Mouse (Mus musculus): ENCODE results near the gene Mef2d. TPM values are rescaled to one million over a fixed set of nuclear protein-coding genes. Genes with fewer than 3 reads are reported as not detected.

Mef2d gene
- polyA plus RNA-seq, 1 experiment, result 54.8 TPM

DNA sequence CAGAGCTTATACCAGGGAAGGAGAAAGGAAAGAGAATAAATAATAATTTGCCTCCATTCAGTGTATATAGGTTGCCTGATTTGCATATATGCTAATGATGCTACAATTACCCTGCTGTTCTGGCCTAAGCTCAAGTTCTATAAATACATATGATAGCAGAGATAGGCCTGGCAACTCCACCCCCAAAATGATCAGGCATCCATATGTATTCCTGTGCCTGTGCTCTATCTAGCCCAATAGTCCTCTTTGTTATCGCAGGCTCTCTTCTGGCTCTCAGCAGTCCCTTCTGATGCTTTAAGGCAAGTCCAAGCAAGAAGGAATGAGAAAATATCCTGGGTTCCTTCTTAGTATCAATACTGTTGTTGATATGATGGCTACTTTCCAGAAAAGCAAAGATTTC lies 62.6 kb downstream of the Mef2d start:
- peak; percentile 95 for DNase-seq (ENCODE audit: low read depth)
- TF ChIP-seq CTCF (IDR thresholded peaks at IDR 0.05; ENCODE audit: borderline replicate concordance, extremely low read depth, insufficient read depth, insufficient read length), result no peak
- no peak for TF ChIP-seq POLR2A (IDR thresholded peaks at IDR 0.05; ENCODE audit: borderline replicate concordance, extremely low read depth, insufficient read depth, insufficient read length, poor library complexity, severe bottlenecking)

GRCm38 (mm10) chr3:88205176-88205562 lies 63.0 kb downstream of the Mef2d start:
- TF ChIP-seq CTCF (IDR thresholded peaks at IDR 0.05; ENCODE audit: borderline replicate concordance, extremely low read depth, insufficient read depth, insufficient read length) (no peak), POLR2A (IDR thresholded peaks at IDR 0.05; ENCODE audit: borderline replicate concordance, extremely low read depth, insufficient read depth, insufficient read length, poor library complexity, severe bottlenecking) (no peak)
- no peak for DNase-seq (ENCODE audit: low read depth)

DNA sequence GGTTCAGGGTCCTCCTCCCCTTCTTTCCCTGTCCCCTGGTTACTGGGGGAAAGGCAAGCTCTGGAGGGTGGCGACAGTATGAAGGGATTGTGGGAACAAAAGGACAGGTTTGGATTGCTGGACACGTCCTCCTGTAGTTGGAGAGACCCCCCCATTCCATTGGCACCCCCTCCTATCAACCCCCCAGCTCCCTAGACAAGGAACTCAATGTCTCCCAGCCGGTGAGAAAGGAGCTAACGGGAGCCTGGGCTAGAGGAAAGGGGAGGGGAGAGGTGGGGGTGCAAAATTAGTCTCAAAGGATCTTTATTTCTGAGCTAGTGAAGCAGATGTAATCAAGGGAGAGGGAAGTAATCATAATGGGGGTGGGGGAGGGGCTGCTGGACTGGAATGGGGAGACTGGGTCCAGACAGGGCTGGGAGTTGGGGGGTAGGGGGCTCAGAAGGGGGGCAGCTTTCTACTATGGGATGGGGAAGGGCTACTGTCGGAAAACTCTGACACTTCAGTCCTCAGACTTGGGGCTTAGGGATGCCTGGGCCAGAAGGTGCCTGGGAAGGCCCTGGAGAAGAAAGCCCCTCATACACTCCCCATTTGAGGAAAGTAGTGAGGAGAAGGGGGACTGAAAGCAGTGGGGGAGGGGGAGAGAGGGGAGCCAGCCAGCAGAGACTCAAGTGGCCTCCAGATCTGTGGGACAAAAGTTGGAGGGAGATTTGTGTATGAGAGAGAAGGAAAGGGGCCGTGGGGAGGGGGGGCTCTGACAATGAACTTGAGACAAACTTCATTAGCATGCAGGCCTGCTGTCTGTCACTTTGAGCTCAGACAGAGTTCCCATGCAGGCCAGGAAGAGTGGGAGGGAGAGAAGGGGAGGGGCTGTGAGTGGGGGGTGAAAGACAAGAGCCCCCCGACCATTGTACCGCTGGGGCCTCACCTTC lies 63.7 kb downstream of the Mef2d start:
- DNase-seq (ENCODE audit: low read depth), result peak; percentile 99
- TF ChIP-seq POLR2A (IDR thresholded peaks at IDR 0.05; ENCODE audit: borderline replicate concordance, extremely low read depth, insufficient read depth, insufficient read length, poor library complexity, severe bottlenecking) (no peak; the same call in 1 of the 2 replicates), CTCF (IDR thresholded peaks at IDR 0.05; ENCODE audit: borderline replicate concordance, extremely low read depth, insufficient read depth, insufficient read length) (no peak)

GRCm38 (mm10) chr3:88206500-88206899 lies 64.3 kb downstream of the Mef2d start:
- TF ChIP-seq CTCF (IDR thresholded peaks at IDR 0.05; ENCODE audit: borderline replicate concordance, extremely low read depth, insufficient read depth, insufficient read length) (no peak), POLR2A (IDR thresholded peaks at IDR 0.05; ENCODE audit: borderline replicate concordance, extremely low read depth, insufficient read depth, insufficient read length, poor library complexity, severe bottlenecking) (no peak)
- no peak for DNase-seq (ENCODE audit: low read depth)

- TF ChIP-seq CTCF (IDR thresholded peaks at IDR 0.05; ENCODE audit: borderline replicate concordance, extremely low read depth, insufficient read depth, insufficient read length) (no peak), POLR2A (IDR thresholded peaks at IDR 0.05; ENCODE audit: borderline replicate concordance, extremely low read depth, insufficient read depth, insufficient read length, poor library complexity, severe bottlenecking) (no peak; the same call in 1 of the 2 replicates)
- DNase-seq (ENCODE audit: low read depth), result peak; percentile 94
These were observed 64.8 kb downstream of the Mef2d start for GRCm38 (mm10) chr3:88206901-88207371.

- peak; percentile 84 for DNase-seq (ENCODE audit: low read depth)
- TF ChIP-seq CTCF (IDR thresholded peaks at IDR 0.05; ENCODE audit: borderline replicate concordance, extremely low read depth, insufficient read depth, insufficient read length), result no peak
- TF ChIP-seq POLR2A (IDR thresholded peaks at IDR 0.05; ENCODE audit: borderline replicate concordance, extremely low read depth, insufficient read depth, insufficient read length, poor library complexity, severe bottlenecking), result peak; percentile 2; the same call in 1 of the 2 replicates
These were observed 65.4 kb downstream of the Mef2d start for GRCm38 (mm10) chr3:88207451-88208100.

DNA sequence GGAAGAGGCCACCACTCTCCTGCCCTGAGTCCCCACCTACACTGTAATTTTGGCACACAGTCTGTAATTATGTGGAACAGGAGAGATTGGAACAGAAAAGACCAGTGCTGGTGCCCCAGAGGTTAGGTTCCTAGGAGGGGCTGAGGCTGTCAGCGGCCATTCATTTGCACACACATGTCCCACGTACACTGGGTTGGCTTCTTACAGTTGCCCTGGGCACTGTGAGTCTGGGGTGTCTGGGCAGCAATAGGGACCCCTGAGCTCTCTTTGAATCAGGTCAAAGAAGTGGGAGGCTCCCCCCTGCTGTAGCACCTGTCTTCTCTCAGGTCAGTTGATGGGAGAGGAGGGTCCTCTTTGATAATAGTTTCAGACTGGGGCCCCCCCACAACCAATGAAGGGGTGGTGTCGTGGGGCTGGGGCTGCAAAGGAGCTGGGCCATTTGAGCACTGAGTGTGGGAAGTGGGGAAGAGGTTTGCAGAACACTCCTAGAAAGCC lies 66.1 kb downstream of the Mef2d start:
- DNase-seq (ENCODE audit: low read depth), result peak; percentile 62

DNA sequence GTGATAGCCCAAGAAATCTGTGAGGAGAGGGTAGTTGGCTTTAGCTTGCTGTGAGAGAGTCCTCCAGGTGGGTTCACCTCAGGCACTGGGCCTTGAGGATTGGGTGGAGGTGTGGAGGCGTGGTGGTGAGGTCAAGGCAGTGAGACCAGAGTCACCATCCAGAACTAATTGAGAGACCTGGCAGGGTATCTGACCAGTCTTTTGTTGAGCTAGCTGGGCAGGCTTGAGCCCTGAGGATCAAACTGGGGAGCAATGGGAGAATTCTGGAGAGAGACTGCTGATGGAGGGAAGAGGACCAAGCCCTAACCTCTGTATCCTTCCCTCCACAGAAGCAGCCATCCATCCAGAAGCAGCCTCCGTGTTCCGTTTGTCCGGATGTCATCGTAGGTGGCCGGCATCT lies 67.1 kb downstream of the Mef2d start:
- TF ChIP-seq CTCF (IDR thresholded peaks at IDR 0.05; ENCODE audit: borderline replicate concordance, extremely low read depth, insufficient read depth, insufficient read length) (no peak), POLR2A (IDR thresholded peaks at IDR 0.05; ENCODE audit: borderline replicate concordance, extremely low read depth, insufficient read depth, insufficient read length, poor library complexity, severe bottlenecking) (no peak)
- peak; percentile 31 for DNase-seq (ENCODE audit: low read depth)

More for the DNA sequence above, 66.1 kb downstream of the Mef2d start:
- TF ChIP-seq CTCF (IDR thresholded peaks at IDR 0.05; ENCODE audit: borderline replicate concordance, extremely low read depth, insufficient read depth, insufficient read length) (no peak), POLR2A (IDR thresholded peaks at IDR 0.05; ENCODE audit: borderline replicate concordance, extremely low read depth, insufficient read depth, insufficient read length, poor library complexity, severe bottlenecking) (no peak)

DNA sequence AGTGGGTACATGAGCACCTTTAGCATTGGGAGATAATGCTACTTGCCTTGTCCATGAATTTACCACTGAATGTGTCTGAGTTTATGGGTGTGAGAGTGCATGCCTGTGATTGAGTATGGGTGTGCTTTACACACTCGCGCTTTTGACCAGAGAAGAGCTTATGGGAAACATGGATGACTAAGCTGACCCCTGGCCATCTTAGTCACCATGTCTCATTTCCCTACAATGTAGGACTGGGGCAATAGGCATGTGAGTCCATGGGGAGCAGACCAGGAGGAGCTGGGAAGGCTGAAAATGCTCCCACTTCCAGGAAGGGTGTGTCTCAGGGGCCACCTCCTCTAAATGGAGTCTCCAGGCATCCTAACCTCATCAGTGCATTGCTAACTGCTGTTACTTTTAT lies 67.9 kb downstream of the Mef2d start:
- DNase-seq (ENCODE audit: low read depth), result peak; percentile 28
- TF ChIP-seq CTCF (IDR thresholded peaks at IDR 0.05; ENCODE audit: borderline replicate concordance, extremely low read depth, insufficient read depth, insufficient read length) (no peak), POLR2A (IDR thresholded peaks at IDR 0.05; ENCODE audit: borderline replicate concordance, extremely low read depth, insufficient read depth, insufficient read length, poor library complexity, severe bottlenecking) (no peak)

- peak; percentile 49 for DNase-seq (ENCODE audit: low read depth)
- TF ChIP-seq CTCF (IDR thresholded peaks at IDR 0.05; ENCODE audit: borderline replicate concordance, extremely low read depth, insufficient read depth, insufficient read length), result no peak
- TF ChIP-seq POLR2A (IDR thresholded peaks at IDR 0.05; ENCODE audit: borderline replicate concordance, extremely low read depth, insufficient read depth, insufficient read length, poor library complexity, severe bottlenecking), result no peak
These were observed 68.7 kb downstream of the Mef2d start for GRCm38 (mm10) chr3:88210918-88211317.

GRCm38 (mm10) chr3:88212356-88212755 lies 70.2 kb downstream of the Mef2d start:
- peak; percentile 54 for DNase-seq (ENCODE audit: low read depth)
- TF ChIP-seq POLR2A (IDR thresholded peaks at IDR 0.05; ENCODE audit: borderline replicate concordance, extremely low read depth, insufficient read depth, insufficient read length, poor library complexity, severe bottlenecking), result no peak
- no peak for TF ChIP-seq CTCF (IDR thresholded peaks at IDR 0.05; ENCODE audit: borderline replicate concordance, extremely low read depth, insufficient read depth, insufficient read length)
